Mouse (Mus musculus) embryonic facial prominence, embryonic 14.5 days (tissue): Measurements from ENCODE around the gene Uck1. TPM values are rescaled to one million over a fixed set of nuclear protein-coding genes. Genes with fewer than 3 reads are reported as not detected.

Experiments
- ATAC-seq: fragments of 200-750 bp; cut with Nextera tagmentation; 2 replicates; pipeline ENCODE4 v1.8.0; 2017; ENCODE audit warnings: low read depth, moderate number of reproducible peaks, moderate TSS enrichment
- DNase-seq: peaks from one replicate; pipeline ENCODE4 v3.0.0-alpha.2; 2015; ENCODE audit warnings: low spot score
- H3K27ac ChIP-seq: fragments of 300-500 bp; sonication (generic); replicated peaks from 2 replicates; pipeline ENCODE4 v1.5.1; 2014; ENCODE audit warnings: low read depth, mild to moderate bottlenecking, low read length, moderate library complexity
- H3K27me3 ChIP-seq: fragments of 300-500 bp; sonication (generic); replicated peaks from 2 replicates; pipeline ENCODE4 v1.6.1; 2014; ENCODE audit warnings: low read length; ENCODE audit not compliant: control insufficient read depth, insufficient read depth
- H3K36me3 ChIP-seq: fragments of 300-500 bp; sonication (generic); 2 replicates; pipeline ENCODE4 v1.6.1; 2014; ENCODE audit warnings: low read length, mixed read lengths; ENCODE audit not compliant: control insufficient read depth, insufficient read depth
- H3K4me1 ChIP-seq: fragments of 300-500 bp; sonication (generic); 2 replicates; pipeline ENCODE4 v1.6.1; 2014; ENCODE audit warnings: antibody characterized with exemption, low read length; ENCODE audit not compliant: control insufficient read depth, insufficient read depth
- H3K4me2 ChIP-seq: fragments of 300-500 bp; sonication (generic); 2 replicates; pipeline ENCODE4 v1.6.1; 2014; ENCODE audit warnings: low read depth, mild to moderate bottlenecking, low read length, moderate library complexity, mixed read lengths
- H3K4me3 ChIP-seq: fragments of 300-500 bp; sonication (generic); 2 replicates; pipeline ENCODE4 v1.5.1; 2014; ENCODE audit warnings: low read depth, mild to moderate bottlenecking, low read length
- H3K9ac ChIP-seq: fragments of 300-500 bp; sonication (generic); 2 replicates; pipeline ENCODE4 v1.6.1; 2014; ENCODE audit warnings: low read depth, mild to moderate bottlenecking, low read length, moderate library complexity, mixed read lengths
- H3K9me3 ChIP-seq: fragments of 300-500 bp; sonication (generic); 2 replicates; pipeline ENCODE4 v1.6.1; 2016; ENCODE audit warnings: low read length; ENCODE audit not compliant: control insufficient read depth
- WGBS: fragments of 180-500 bp; shearing (Covaris S2); extraction: QIAGEN DNeasy Blood & Tissue Kit; methylation state at CpG from one replicate; pipeline ENCODE4 v1.1.7; 2014; 5-methylcytosine and 5-hydroxymethylcytosine counted together
- polyA plus RNA-seq: library from polyadenylated mRNA; unstranded; fragments of >200 nt; fragmentation: Nextera tagmentation; extraction: Ambion mirVana; gene quantifications from 2 replicates; pipeline ENCODE4 v1.2.1, GENCODE M21; 2014

The Uck1 gene
- polyA plus RNA-seq, 1 experiment from 2014 or later, result 58.6 TPM

DNA sequence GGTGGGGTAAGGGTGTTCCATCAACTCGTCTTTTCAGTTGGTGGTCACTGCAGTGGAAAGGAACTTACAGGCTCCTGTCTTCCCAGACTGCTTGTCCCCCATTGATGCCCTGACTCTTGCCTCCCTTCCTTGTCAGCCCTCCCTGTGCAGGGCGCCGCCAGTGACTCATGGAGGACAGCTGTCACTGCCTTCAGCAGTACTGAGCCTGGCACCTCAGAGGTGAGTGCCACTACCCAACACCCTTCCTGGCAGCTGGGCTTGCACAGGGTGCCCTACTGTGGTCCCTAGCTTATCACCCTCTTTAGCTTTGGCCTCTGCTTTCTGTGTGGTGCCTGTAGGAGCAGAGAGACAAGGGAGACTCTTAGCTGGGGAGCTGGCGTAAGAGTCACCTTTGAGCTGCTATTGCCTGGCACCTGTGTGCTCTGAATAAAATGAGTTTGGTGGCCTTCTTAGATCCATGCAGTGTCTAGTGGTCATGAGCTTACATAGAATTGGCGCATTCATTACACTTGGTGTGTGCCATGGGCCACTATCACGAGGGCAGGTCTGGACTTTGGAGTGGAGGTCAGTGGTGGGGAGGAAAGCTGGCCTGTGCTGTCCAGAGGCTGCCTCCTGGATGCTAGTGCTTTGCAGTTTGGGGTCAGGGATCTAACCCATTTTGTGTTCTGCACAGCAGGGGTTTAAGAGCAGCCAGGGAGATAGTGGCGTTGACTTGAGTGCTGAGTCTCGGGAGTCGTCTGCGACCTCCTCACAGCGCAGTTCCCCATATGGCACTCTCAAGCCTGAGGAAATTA, 41.2 kb downstream of the Uck1 start:
- ATAC-seq (no peak), DNase-seq (no peak)
- no peak overlapping the region for H3K4me2 ChIP-seq
- H3K4me3 ChIP-seq, result no peak overlapping the region
- H3K9ac ChIP-seq, result no peak overlapping the region
- WGBS, result 89% methylated on average over 9 of the region's 11 CpGs
- H3K9me3 ChIP-seq, result no peaks in the 10 kb centered on the region
- peaks cover 100% of the 10 kb centered on the region for H3K36me3 ChIP-seq
- H3K27me3 ChIP-seq, result no peaks in the 10 kb centered on the region
- no peak overlapping the region for H3K27ac ChIP-seq
- no peaks in the 10 kb centered on the region for H3K4me1 ChIP-seq

DNA sequence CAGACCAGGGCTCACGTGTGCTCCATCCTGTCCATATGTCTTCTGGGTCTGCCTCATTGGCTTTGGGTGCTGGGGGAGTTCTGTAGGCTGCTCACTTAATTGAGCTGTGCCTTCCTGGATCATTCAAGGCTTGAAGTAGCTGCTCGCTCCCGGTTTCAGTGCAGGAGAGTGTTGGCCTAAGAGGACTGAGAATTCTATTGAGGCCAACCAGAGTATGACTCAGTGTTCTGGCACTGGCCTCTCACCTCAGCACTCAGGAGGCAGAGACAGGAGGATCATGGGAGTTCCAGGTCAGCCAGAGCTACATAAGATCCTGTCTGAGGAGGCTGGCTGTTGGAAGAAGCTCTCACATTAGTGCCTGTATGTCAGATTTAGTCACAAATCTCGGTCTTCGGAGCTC, 41.8 kb downstream of the Uck1 start:
- no peaks in the 10 kb centered on the region for H3K9me3 ChIP-seq
- H3K4me2 ChIP-seq, result no peak overlapping the region
- WGBS, result 91% methylated on average over 5 of the region's 5 CpGs
- no peak overlapping the region for H3K4me3 ChIP-seq
- no peak overlapping the region for H3K27ac ChIP-seq
- no peaks in the 10 kb centered on the region for H3K4me1 ChIP-seq
- no peak overlapping the region for H3K9ac ChIP-seq
- peaks cover 100% of the 10 kb centered on the region for H3K36me3 ChIP-seq
- H3K27me3 ChIP-seq, result no peaks in the 10 kb centered on the region
- DNase-seq (no peak), ATAC-seq (no peak)

DNA sequence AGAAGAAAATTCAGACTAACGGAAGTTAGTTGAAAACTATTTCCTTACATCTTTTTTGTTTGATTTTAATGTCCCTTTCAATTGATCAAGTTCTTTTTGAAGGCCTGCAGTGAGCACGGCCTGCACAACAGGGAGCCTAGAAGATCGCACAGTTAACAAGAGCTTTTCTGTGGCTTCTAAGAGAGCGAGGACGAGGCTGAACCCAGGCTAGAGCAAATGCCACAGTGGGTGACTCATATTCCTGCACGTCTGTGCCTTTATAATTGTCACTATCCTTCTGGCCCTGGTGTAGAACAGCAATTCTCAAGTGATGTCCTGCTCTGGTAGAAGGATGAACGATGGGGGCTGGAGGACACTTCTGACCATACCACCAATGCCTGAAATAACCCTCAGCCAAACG, 42.3 kb downstream of the Uck1 start:
- no peaks in the 10 kb centered on the region for H3K4me1 ChIP-seq
- 90% methylated on average over 8 of the region's 8 CpGs for WGBS
- H3K9me3 ChIP-seq, result no peaks in the 10 kb centered on the region
- DNase-seq (no peak), ATAC-seq (no peak)
- H3K27me3 ChIP-seq, result no peaks in the 10 kb centered on the region
- no peak overlapping the region for H3K9ac ChIP-seq
- H3K4me3 ChIP-seq, result no peak overlapping the region
- H3K36me3 ChIP-seq, result peaks cover 100% of the 10 kb centered on the region
- no peak overlapping the region for H3K27ac ChIP-seq
- H3K4me2 ChIP-seq, result no peak overlapping the region

DNA sequence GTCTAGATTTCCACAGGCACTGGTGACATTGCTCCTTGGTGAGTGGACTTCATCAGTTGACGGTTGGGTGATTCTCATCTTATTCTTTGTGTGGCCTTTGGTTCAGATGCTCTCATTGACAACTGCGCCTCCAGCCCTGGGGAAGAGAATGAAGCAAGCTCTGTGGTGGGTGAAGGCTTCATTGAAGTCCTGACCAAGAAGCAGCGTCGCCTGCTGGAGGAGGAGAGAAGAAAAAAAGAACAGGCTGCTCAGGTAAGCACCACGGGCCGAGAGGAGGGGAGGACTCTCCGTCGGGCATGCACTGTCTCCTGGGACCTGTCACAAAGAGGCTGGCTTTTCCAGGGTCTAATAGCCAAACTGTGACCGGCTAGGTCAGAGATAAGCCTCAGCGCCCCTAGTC, 43.5 kb downstream of the Uck1 start:
- Histone ChIP-seq H3K27me3 (no peaks in the 10 kb centered on the region), H3K27ac (no peak overlapping the region), H3K9ac (no peak overlapping the region), H3K4me1 (no peaks in the 10 kb centered on the region), H3K4me2 (no peak overlapping the region), H3K4me3 (no peak overlapping the region), H3K9me3 (no peaks in the 10 kb centered on the region), H3K36me3 (peaks cover 100% of the 10 kb centered on the region)
- DNase-seq (no peak), ATAC-seq (no peak)
- 72% methylated on average over 9 of the region's 10 CpGs for WGBS

DNA sequence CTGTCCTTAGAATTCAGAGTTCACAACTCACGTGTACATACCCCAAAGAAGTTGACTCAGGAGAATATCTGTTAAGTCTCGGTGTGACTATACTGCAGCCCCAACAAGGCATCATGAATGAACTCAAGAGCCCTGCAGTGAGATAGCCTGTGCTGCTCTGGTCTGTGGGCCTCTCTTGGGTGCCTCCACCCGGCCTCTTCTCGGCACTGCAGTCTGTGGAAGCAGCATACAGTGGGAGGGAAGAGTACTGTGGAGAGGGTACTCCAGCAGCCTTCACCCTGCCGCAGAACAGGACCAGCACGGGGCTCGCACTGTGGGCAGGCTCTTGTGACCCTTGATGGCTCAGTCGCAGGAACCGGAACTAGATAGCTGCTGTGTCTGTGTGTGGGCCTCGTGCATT, 44.4 kb downstream of the Uck1 start:
- H3K4me1 ChIP-seq, result no peaks in the 10 kb centered on the region
- DNase-seq, result no peak
- no peaks in the 10 kb centered on the region for H3K27me3 ChIP-seq
- 91% methylated on average over 8 of the region's 10 CpGs for WGBS
- ATAC-seq, result no peak
- no peaks in the 10 kb centered on the region for H3K9me3 ChIP-seq
- H3K27ac ChIP-seq, result no peak overlapping the region
- H3K4me3 ChIP-seq, result no peak overlapping the region
- no peak overlapping the region for H3K4me2 ChIP-seq
- H3K36me3 ChIP-seq, result peaks cover 100% of the 10 kb centered on the region
- H3K9ac ChIP-seq, result no peak overlapping the region

DNA sequence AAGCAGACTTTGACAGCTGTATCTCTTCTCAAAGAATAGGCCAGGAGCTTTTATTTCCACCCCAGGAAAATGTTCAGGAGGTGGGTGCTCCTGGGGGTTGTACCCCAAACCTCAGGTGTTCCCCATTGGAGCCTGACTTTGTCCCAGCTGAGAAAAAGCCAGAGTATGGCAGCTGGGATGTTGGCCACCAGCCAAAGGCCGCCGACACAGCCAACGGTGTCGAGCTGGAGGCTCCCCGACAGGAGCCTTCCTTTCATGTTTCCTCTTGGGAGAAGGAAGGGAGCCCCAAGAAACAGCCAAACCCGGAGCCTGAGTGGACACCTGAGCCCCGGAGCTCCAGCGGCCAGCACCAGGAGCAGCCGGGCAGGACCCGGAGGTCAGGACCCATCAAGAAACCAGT, 47.0 kb downstream of the Uck1 start:
- WGBS, result 72% methylated on average over 10 of the region's 10 CpGs
- no peak overlapping the region for H3K4me3 ChIP-seq
- DNase-seq (no peak), ATAC-seq (no peak)
- H3K27ac ChIP-seq, result no peak overlapping the region
- H3K36me3 ChIP-seq, result peaks cover 100% of the 10 kb centered on the region
- no peak overlapping the region for H3K4me2 ChIP-seq
- H3K27me3 ChIP-seq, result no peaks in the 10 kb centered on the region
- no peaks in the 10 kb centered on the region for H3K4me1 ChIP-seq
- no peaks in the 10 kb centered on the region for H3K9me3 ChIP-seq
- no peak overlapping the region for H3K9ac ChIP-seq

DNA sequence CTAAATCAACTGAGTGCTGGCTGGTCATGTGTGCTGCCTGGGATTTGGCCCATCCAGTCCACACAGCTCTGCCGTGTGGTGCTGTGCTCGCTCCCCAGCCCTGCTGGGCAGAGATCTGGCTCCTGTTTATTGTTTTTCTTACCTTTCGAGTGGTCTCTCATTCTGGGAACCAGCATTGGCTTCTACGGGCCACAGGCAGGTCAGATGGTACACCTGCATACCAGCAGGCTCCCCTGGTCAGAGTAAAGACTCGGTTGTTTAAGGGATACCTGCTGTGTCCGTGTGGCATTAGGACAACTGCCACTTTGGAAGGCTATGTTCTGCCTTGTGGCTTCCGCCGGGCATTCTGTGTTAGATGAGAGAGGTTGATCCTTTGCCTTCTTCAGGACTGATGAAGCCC, 48.3 kb downstream of the Uck1 start:
- Histone ChIP-seq H3K27ac (no peak overlapping the region), H3K27me3 (no peaks in the 10 kb centered on the region), H3K4me1 (no peaks in the 10 kb centered on the region), H3K36me3 (peaks cover 100% of the 10 kb centered on the region), H3K4me2 (no peak overlapping the region), H3K9me3 (no peaks in the 10 kb centered on the region), H3K4me3 (no peak overlapping the region), H3K9ac (no peak overlapping the region)
- DNase-seq, result no peak
- ATAC-seq, result no peak
- 88% methylated on average over 8 of the region's 8 CpGs for WGBS

DNA sequence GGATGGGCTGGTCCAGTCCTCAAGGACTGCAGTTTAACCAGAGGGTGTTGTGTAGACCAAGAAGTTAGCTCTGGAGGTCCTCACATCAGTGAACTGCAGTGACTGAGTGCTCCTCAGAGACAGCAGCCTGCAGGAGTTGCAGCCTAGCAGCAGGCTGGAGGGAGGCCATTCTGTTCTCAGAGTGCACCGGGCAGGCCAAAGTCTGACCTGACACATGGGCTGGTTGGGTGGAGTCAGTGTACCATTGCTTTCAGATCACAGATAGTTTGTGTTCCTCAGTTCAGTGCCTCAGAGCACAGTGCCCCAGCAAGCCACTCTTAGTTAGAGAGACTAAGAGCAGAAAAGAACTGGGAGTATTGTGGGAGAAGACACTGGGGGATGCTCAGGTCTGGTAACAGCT, 52.3 kb downstream of the Uck1 start:
- Histone ChIP-seq H3K27ac (no peak overlapping the region), H3K36me3 (peaks cover 99% of the 10 kb centered on the region), H3K4me1 (no peaks in the 10 kb centered on the region), H3K4me2 (no peak overlapping the region), H3K4me3 (no peak overlapping the region), H3K27me3 (no peaks in the 10 kb centered on the region), H3K9me3 (no peaks in the 10 kb centered on the region), H3K9ac (no peak overlapping the region)
- ATAC-seq (no peak), DNase-seq (no peak)
- WGBS, result 94% methylated on average over 1 of the region's 1 CpGs
